ENCODE assay signal across 28 mouse cellular contexts in genomic region chr8:67279449-67279848, GRCm38 (mm10).
"Had no signal": no experiment of that assay in that cellular context is flagged by ENCODE, and none has a peak within 500 bp of the region (broad histone marks: within the 10 kb centered on the region; RNA-seq: fewer than 3 reads in every experiment).

No protein-coding gene starts in this region.

- H3K9ac ChIP-seq: heart, embryonic 13.5 days; heart, embryonic 15.5 days; hindbrain, embryonic 13.5 days; hindbrain, embryonic 15.5 days; kidney, embryonic 15.5 days; limb, embryonic 12.5 days; liver, embryonic 13.5 days; liver, embryonic 15.5 days had no signal

- H3K4me3 ChIP-seq: gastrocnemius, adult 2 months; heart, embryonic 13.5 days; heart, embryonic 15.5 days; hindbrain, embryonic 13.5 days; hindbrain, embryonic 15.5 days; kidney, embryonic 15.5 days; limb, embryonic 10.5 days; limb, embryonic 12.5 days; liver, embryonic 13.5 days; liver, embryonic 15.5 days had no signal

- H3K36me3 ChIP-seq: heart, embryonic 13.5 days; heart, embryonic 15.5 days; hindbrain, embryonic 13.5 days; hindbrain, embryonic 15.5 days; kidney, embryonic 15.5 days; limb, embryonic 10.5 days; limb, embryonic 12.5 days; liver, embryonic 13.5 days; liver, embryonic 15.5 days had no signal

- ATAC-seq: hindbrain, postnatal 0 days; intestine, embryonic 16.5 days had no signal

- H3K4me2 ChIP-seq: heart, embryonic 11.5 days; heart, embryonic 13.5 days; heart, embryonic 15.5 days; hindbrain, embryonic 13.5 days; hindbrain, embryonic 15.5 days; kidney, embryonic 15.5 days; limb, embryonic 12.5 days; liver, embryonic 11.5 days; liver, embryonic 13.5 days; liver, embryonic 15.5 days had no signal

- H3K4me1 ChIP-seq: hindbrain, embryonic 13.5 days; hindbrain, embryonic 15.5 days; kidney, embryonic 15.5 days; limb, embryonic 10.5 days; limb, embryonic 12.5 days; liver, embryonic 13.5 days; liver, embryonic 15.5 days had no signal

- DNase-seq: gastrocnemius, adult 2 months; gastrocnemius, postnatal 10 days; gastrocnemius, postnatal 25 days; heart, adult 18-20 months; heart, postnatal 14 days; heart, postnatal 36 days; kidney, adult 11 months; kidney, adult 2 months; kidney, adult 9 months; kidney, postnatal 14 days; kidney, postnatal 36 days; layer of hippocampus, adult 9-11 months; layer of hippocampus, postnatal 36 days; liver; liver, embryonic 13.5 days had no signal

- H3K27ac ChIP-seq: gastrocnemius, adult 2 months; heart, embryonic 13.5 days; heart, embryonic 15.5 days; hindbrain, embryonic 13.5 days; hindbrain, embryonic 15.5 days; hindbrain, postnatal 0 days; kidney, embryonic 15.5 days; kidney, postnatal 0 days; limb, embryonic 10.5 days; limb, embryonic 12.5 days; liver, embryonic 13.5 days; liver, embryonic 15.5 days had no signal

- H3K9me3 ChIP-seq: heart, embryonic 13.5 days; heart, embryonic 15.5 days; hindbrain, embryonic 13.5 days; hindbrain, embryonic 15.5 days; kidney, embryonic 15.5 days; limb, embryonic 10.5 days; limb, embryonic 12.5 days; liver, embryonic 13.5 days; liver, embryonic 15.5 days had no signal

- H3K27me3 ChIP-seq: heart, embryonic 13.5 days; heart, embryonic 15.5 days; hindbrain, embryonic 13.5 days; hindbrain, embryonic 15.5 days; kidney, embryonic 15.5 days; limb, embryonic 12.5 days; liver, embryonic 13.5 days; liver, embryonic 15.5 days had no signal
